Mouse (Mus musculus) natural killer cell, adult 2 months (primary cell): ENCODE results near the gene Sparcl1.

ENCODE experiments used
- DNase-seq, 2 experiments: peaks; one replicate each; pipeline ENCODE4 v3.0.0; 2022; ENCODE audit warnings: low spot score in 2 of 2

The Sparcl1 gene

GRCm38 (mm10) chr5:104062773-104063551 lies 50.6 kb downstream of the Sparcl1 start:
- DNase-seq: no peak

GRCm38 (mm10) chr5:104061936-104062772 lies 51.4 kb downstream of the Sparcl1 start:
- no peak for DNase-seq

GRCm38 (mm10) chr5:104060429-104060828 lies 53.1 kb downstream of the Sparcl1 start:
- DNase-seq: no peak

- no peak for DNase-seq
Measured at GRCm38 (mm10) chr5:104059628-104060027, 53.9 kb downstream of the Sparcl1 start.

GRCm38 (mm10) chr5:104058021-104058420 lies 55.5 kb downstream of the Sparcl1 start:
- DNase-seq: peak; percentile 44 to 66

- DNase-seq: no peak
Measured at GRCm38 (mm10) chr5:104056295-104056694, 57.2 kb downstream of the Sparcl1 start.

- DNase-seq: no peak
Measured at GRCm38 (mm10) chr5:104055816-104056215, 57.7 kb downstream of the Sparcl1 start.

- DNase-seq: no peak
Measured at GRCm38 (mm10) chr5:104054938-104055337, 58.6 kb downstream of the Sparcl1 start.

- DNase-seq: no peak
Measured at GRCm38 (mm10) chr5:104052956-104053355, 60.6 kb downstream of the Sparcl1 start.

GRCm38 (mm10) chr5:104048139-104048538 lies 65.4 kb downstream of the Sparcl1 start:
- DNase-seq: no peak

GRCm38 (mm10) chr5:104047200-104048105 lies 66.1 kb downstream of the Sparcl1 start:
- peak in 1 of 2 experiments; percentile 8 for DNase-seq

GRCm38 (mm10) chr5:104046256-104047199 lies 67.0 kb downstream of the Sparcl1 start, which contains the start of gene Nudt9:
Gene Nudt9, plus strand, starts transcription at chr5:104046306.
- peak; percentile 97 to 98 for DNase-seq

GRCm38 (mm10) chr5:104043704-104044103 lies 69.8 kb downstream of the Sparcl1 start:
- DNase-seq: no peak

GRCm38 (mm10) chr5:104042906-104043305 lies 70.6 kb downstream of the Sparcl1 start:
- no peak for DNase-seq

- DNase-seq: no peak
Measured at GRCm38 (mm10) chr5:104039154-104039932, 74.2 kb downstream of the Sparcl1 start.

GRCm38 (mm10) chr5:104036686-104037085 lies 76.8 kb downstream of the Sparcl1 start:
- DNase-seq: no peak

- no peak for DNase-seq
Measured at GRCm38 (mm10) chr5:104035824-104036223, 77.7 kb downstream of the Sparcl1 start.

GRCm38 (mm10) chr5:104035066-104035465 lies 78.5 kb downstream of the Sparcl1 start:
- no peak for DNase-seq

GRCm38 (mm10) chr5:104032434-104033097 lies 81.0 kb downstream of the Sparcl1 start:
- no peak for DNase-seq
